Mouse (Mus musculus) lung, postnatal 36 days (tissue): ENCODE measurements at regions not wholly inside any gene's neighbourhood (a gene's known extent, or its start where the extent isn't known, plus 50 kb on each side); places are given as distances from the start of the nearest gene placed in this dataset.

Source experiments
- DNase-seq: peaks from one replicate; pipeline ENCODE4 v3.0.0; 2022; ENCODE audit warnings: mixed read lengths

DNA sequence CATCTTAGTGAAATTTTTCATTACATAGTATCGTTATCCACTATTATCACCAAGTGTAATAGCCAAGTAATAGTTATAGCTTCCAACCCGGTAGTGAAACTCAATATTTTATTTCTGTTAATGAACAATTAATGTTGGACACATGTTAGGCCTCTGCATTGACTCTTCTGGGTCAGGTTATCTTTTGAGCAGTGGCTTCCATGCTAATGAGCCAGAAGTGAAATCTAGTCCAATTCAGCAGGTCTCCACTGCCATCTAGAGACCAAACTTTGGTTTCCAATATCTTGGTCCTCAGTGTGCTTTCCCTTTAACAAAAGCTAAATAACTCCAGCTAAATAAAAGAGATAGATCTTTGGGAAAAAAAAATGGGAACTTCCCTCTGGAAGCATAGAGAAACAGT is 258.9 kb upstream of the Aldoart1 start:
- peak; percentile 41 for DNase-seq
